Mouse (Mus musculus) forebrain, embryonic 13.5 days (tissue): ENCODE measurements at regions not wholly inside any gene's neighbourhood (a gene's known extent, or its start where the extent isn't known, plus 50 kb on each side); places are given as distances from the start of the nearest gene placed in this dataset.

Experiments used
- ATAC-seq: fragments of 200-750 bp; cut with Nextera tagmentation; 2 replicates; pipeline ENCODE4 v1.8.0; 2017
- H3K27ac ChIP-seq: fragments of 300-500 bp; sonication (generic); 2 replicates; pipeline ENCODE4 v1.5.1; 2015; ENCODE audit warnings: inconsistent platforms, mild to moderate bottlenecking, moderate library complexity
- H3K27me3 ChIP-seq: fragments of 300-500 bp; sonication (generic); 2 replicates; pipeline ENCODE4 v1.6.1; 2015; ENCODE audit warnings: mild to moderate bottlenecking, inconsistent platforms
- H3K36me3 ChIP-seq: fragments of 300-500 bp; sonication (generic); 2 replicates; pipeline ENCODE4 v1.6.1; 2015; ENCODE audit warnings: mild to moderate bottlenecking, inconsistent platforms; ENCODE audit not compliant: poor library complexity, severe bottlenecking
- H3K4me1 ChIP-seq: fragments of 300-500 bp; sonication (generic); 2 replicates; pipeline ENCODE4 v1.6.1; 2015; ENCODE audit warnings: inconsistent platforms
- H3K4me2 ChIP-seq: fragments of 300-500 bp; sonication (generic); 2 replicates; pipeline ENCODE4 v1.6.1; 2015; ENCODE audit warnings: inconsistent platforms, mild to moderate bottlenecking, moderate library complexity
- H3K4me3 ChIP-seq: fragments of 300-500 bp; sonication (generic); 2 replicates; pipeline ENCODE4 v1.5.1; 2015; ENCODE audit warnings: mild to moderate bottlenecking, inconsistent platforms
- H3K9ac ChIP-seq: fragments of 300-500 bp; sonication (generic); 2 replicates; pipeline ENCODE4 v1.6.1; 2015; ENCODE audit warnings: mild to moderate bottlenecking, inconsistent platforms
- H3K9me3 ChIP-seq: fragments of 300-500 bp; sonication (generic); replicated peaks from 2 replicates; pipeline ENCODE4 v1.6.1; 2016; ENCODE audit warnings: inconsistent platforms
- WGBS: fragments of 180-500 bp; shearing (Covaris S2); methylation state at CpG from one replicate; pipeline ENCODE4 v1.1.7; 2015; 5-methylcytosine and 5-hydroxymethylcytosine counted together

- Histone ChIP-seq H3K9ac (no peak overlapping the region), H3K4me2 (no peak overlapping the region), H3K36me3 (no peaks in the 10 kb centered on the region), H3K27ac (no peak overlapping the region), H3K9me3 (no peaks in the 10 kb centered on the region), H3K27me3 (no peaks in the 10 kb centered on the region), H3K4me3 (no peak overlapping the region), H3K4me1 (peaks cover 38% of the 10 kb centered on the region)
- ATAC-seq = no peak
- 84% methylated on average over 3 of the region's 3 CpGs for WGBS
These were observed 197.4 kb downstream of the Gadd45g start for GRCm38 (mm10) chr13:52043916-52044315.

DNA sequence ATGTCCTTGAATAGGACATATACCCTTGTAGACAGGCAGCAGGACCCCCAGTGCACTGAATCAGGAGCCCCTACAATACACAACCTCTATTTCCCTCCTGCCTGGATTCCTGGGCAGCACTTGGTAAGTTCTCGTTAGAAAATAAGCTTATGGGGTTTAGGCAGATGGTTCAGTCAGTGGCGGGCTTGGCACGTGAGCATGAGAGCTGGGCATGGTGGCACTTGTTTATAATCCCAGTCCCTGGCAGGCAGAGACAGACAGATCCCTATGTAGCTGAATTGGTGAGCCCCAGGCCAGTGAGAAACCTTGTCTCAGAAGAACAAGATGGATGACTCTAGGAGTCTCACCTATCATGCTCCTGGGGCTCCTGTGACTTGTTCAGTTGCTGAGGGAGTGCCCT is 198.9 kb downstream of the Gadd45g start:
- peak; percentile 22; the same call in 1 of the 2 replicates for ATAC-seq
- Histone ChIP-seq H3K36me3 (no peaks in the 10 kb centered on the region), H3K27me3 (no peaks in the 10 kb centered on the region), H3K9ac (no peak overlapping the region), H3K27ac (no peak overlapping the region), H3K4me3 (no peak overlapping the region), H3K4me2 (no peak overlapping the region), H3K4me1 (peaks cover 38% of the 10 kb centered on the region), H3K9me3 (no peaks in the 10 kb centered on the region)
- WGBS = 55% methylated on average over 3 of the region's 3 CpGs

GRCm38 (mm10) chr13:52046020-52046419 is 199.5 kb downstream of the Gadd45g start:
- no peaks in the 10 kb centered on the region for H3K9me3 ChIP-seq
- H3K4me2 ChIP-seq = no peak overlapping the region
- H3K4me3 ChIP-seq = no peak overlapping the region
- H3K27ac ChIP-seq = no peak overlapping the region
- H3K4me1 ChIP-seq = peaks cover 38% of the 10 kb centered on the region
- 0 out of 2 replicates have a peak, but pooled peaks have one; percentile 13 for ATAC-seq
- no peaks in the 10 kb centered on the region for H3K36me3 ChIP-seq
- 69% methylated on average over 5 of the region's 5 CpGs for WGBS
- no peaks in the 10 kb centered on the region for H3K27me3 ChIP-seq
- no peak overlapping the region for H3K9ac ChIP-seq

GRCm38 (mm10) chr13:52046700-52047099 is 200.2 kb downstream of the Gadd45g start:
- H3K4me2 ChIP-seq = no peak overlapping the region
- ATAC-seq = no peak; the same call in 1 of the 2 replicates
- no peak overlapping the region for H3K9ac ChIP-seq
- no peaks in the 10 kb centered on the region for H3K9me3 ChIP-seq
- H3K4me1 ChIP-seq = peaks cover 37% of the 10 kb centered on the region
- H3K4me3 ChIP-seq = no peak overlapping the region
- WGBS = 65% methylated on average over 11 of the region's 11 CpGs
- H3K27ac ChIP-seq = 0 out of 2 replicates have a peak overlapping the region, but pooled peaks have one; percentile 12
- H3K27me3 ChIP-seq = no peaks in the 10 kb centered on the region
- no peaks in the 10 kb centered on the region for H3K36me3 ChIP-seq

DNA sequence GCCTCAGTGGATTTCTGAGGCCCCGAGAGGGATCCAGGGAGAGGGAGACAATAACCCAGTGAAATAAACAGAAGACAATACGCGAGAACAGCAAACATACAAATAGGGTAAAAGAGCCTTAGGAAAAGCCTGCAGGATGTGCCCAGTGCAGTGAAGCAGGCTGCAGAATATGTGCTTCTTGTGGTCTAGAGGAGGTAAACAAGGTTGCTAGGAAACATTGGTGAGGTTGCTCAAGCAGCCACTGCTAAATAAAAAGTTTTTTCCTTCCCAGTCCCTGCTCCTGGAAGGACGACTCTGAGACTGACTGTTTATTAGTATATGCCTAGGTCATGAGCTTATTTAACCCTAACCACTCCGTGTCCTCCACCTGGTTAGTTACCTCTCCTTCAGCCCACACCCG is 201.5 kb downstream of the Gadd45g start:
- no peak for ATAC-seq
- Histone ChIP-seq H3K9me3 (no peaks in the 10 kb centered on the region), H3K27me3 (no peaks in the 10 kb centered on the region), H3K4me2 (no peak overlapping the region), H3K27ac (no peak overlapping the region), H3K9ac (no peak overlapping the region), H3K4me1 (peaks cover 29% of the 10 kb centered on the region), H3K4me3 (no peak overlapping the region), H3K36me3 (no peaks in the 10 kb centered on the region)
- WGBS = 73% methylated on average over 6 of the region's 6 CpGs

DNA sequence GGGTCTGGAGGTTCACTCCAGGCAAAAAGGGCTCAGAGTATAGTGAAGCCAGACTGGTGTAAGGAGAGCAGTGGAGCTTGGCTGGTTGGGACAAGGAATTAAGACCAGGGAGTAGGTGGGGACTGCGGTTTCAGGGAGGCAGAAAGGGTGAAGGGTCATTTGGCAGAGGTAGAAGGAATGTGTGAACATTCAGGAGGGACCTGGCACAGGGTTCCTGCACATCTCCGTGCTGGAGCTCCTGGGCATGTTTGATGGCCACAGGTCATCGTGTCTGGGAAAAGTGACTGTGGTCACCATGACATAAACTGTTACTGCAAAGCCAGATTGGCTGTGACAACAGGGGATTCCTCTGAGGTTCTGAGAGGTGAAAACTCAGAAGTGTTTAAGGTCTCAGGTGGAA is 202.3 kb downstream of the Gadd45g start:
- no peaks in the 10 kb centered on the region for H3K36me3 ChIP-seq
- WGBS = 90% methylated on average over 3 of the region's 3 CpGs
- H3K4me1 ChIP-seq = peaks cover 29% of the 10 kb centered on the region
- H3K4me3 ChIP-seq = no peak overlapping the region
- no peak overlapping the region for H3K9ac ChIP-seq
- no peak overlapping the region for H3K27ac ChIP-seq
- H3K9me3 ChIP-seq = no peaks in the 10 kb centered on the region
- ATAC-seq = no peak
- no peak overlapping the region for H3K4me2 ChIP-seq
- H3K27me3 ChIP-seq = no peaks in the 10 kb centered on the region

DNA sequence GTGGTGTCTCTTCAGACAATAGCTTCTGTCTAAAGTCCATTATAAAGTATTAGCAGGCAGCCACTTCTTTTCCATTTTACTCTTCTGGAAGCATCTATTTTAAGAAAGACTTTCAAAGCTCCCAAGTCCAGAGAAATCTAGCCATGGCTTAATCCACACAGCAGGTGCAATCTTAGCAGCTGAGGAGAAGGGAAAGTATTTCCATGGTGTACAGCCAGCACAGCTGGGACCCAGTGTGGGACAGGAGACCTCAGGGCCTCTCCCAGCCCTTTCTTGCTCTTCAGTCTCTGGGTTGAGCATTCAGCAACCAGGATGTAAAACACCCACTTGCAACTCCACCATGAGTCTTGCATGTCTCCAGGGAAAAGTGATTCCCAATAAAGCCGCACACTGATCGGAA is 202.8 kb downstream of the Gadd45g start:
- Histone ChIP-seq H3K27me3 (no peaks in the 10 kb centered on the region), H3K4me1 (peaks cover 29% of the 10 kb centered on the region), H3K4me2 (no peak overlapping the region), H3K27ac (no peak overlapping the region), H3K36me3 (no peaks in the 10 kb centered on the region), H3K9ac (no peak overlapping the region), H3K9me3 (no peaks in the 10 kb centered on the region), H3K4me3 (no peak overlapping the region)
- no peak for ATAC-seq
- WGBS = 100% methylated on average over 2 of the region's 2 CpGs

DNA sequence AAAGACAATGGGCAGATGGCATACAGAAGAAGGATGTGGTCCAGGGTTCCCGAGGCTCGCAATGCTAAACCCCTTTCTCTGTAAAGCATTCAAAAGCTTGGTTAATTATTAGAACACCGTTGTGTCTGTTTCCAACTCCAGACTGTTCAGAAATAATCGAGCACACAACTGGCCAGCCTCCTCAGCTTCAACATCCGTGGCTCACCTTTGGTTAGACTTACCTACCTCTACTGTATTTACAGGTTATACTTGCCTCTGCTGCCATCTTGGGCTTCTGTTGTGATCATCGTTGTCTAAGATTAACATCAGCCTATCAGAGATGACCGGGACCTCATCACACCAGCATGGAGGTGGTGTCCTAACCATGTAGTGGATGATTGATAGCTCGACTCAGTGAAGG is 209.3 kb downstream of the Gadd45g start:
- no peak overlapping the region for H3K4me3 ChIP-seq
- 92% methylated on average over 8 of the region's 8 CpGs for WGBS
- no peaks in the 10 kb centered on the region for H3K27me3 ChIP-seq
- H3K27ac ChIP-seq = no peak overlapping the region
- no peak overlapping the region for H3K4me2 ChIP-seq
- ATAC-seq = no peak
- H3K4me1 ChIP-seq = no peaks in the 10 kb centered on the region
- no peaks in the 10 kb centered on the region for H3K9me3 ChIP-seq
- H3K9ac ChIP-seq = no peak overlapping the region
- no peaks in the 10 kb centered on the region for H3K36me3 ChIP-seq

DNA sequence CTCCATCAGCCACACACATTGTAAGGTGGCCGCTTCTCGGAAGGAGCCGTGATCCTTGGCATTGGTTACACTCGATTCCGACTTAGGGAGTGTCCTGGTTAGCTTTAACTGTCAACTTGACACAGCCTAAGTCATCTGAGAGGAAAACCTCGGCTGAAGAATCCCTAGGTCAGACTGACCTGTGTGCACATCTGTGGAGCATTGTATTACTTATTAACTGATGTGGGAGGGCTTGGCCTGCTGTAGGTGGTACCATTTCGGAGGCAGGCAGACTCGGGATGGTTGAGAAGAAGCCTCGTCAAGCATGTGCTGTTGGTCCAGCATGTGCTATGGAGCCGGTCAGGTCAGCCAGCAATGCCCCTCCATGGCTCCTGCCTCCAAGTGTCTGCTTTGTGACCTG is 211.0 kb downstream of the Gadd45g start:
- Histone ChIP-seq H3K4me2 (no peak overlapping the region), H3K9ac (no peak overlapping the region), H3K36me3 (no peaks in the 10 kb centered on the region), H3K4me1 (no peaks in the 10 kb centered on the region), H3K27me3 (no peaks in the 10 kb centered on the region), H3K4me3 (no peak overlapping the region), H3K27ac (no peak overlapping the region), H3K9me3 (no peaks in the 10 kb centered on the region)
- 89% methylated on average over 10 of the region's 10 CpGs for WGBS
- ATAC-seq = no peak

- Histone ChIP-seq H3K27me3 (no peaks in the 10 kb centered on the region), H3K4me2 (no peak overlapping the region), H3K4me3 (no peak overlapping the region), H3K9me3 (no peaks in the 10 kb centered on the region), H3K27ac (no peak overlapping the region), H3K36me3 (no peaks in the 10 kb centered on the region), H3K4me1 (no peaks in the 10 kb centered on the region), H3K9ac (no peak overlapping the region)
- WGBS = 92% methylated on average over 22 of the region's 22 CpGs
- no peak for ATAC-seq
These were observed 213.4 kb downstream of the Gadd45g start for GRCm38 (mm10) chr13:52059756-52060417.

DNA sequence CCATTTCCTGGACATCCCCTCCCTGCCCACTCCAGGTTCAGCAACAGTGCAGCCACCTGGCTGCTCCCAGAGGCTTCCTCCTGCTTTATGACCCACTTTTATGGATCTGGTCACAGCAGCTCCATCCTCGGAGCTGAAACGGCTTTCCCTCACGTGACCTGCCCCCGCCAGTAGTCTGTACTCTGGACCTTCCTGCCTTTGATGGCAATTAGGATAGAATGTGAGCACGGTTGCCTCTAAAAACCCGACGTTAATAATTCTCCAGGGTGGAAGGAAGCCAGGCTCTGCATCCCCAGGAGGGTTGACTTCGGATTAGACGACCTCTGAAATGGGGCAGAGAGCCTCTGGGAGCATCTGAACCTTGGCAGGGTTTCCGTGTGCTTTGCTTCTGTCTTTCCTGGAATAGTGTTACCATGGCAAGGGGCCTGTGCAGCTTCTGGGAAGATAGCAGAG is 214.0 kb downstream of the Gadd45g start:
- Histone ChIP-seq H3K4me1 (no peaks in the 10 kb centered on the region), H3K27me3 (no peaks in the 10 kb centered on the region), H3K9ac (no peak overlapping the region), H3K4me3 (no peak overlapping the region), H3K27ac (no peak overlapping the region), H3K36me3 (no peaks in the 10 kb centered on the region), H3K4me2 (no peak overlapping the region), H3K9me3 (no peaks in the 10 kb centered on the region)
- 78% methylated on average over 10 of the region's 10 CpGs for WGBS
- ATAC-seq = no peak

DNA sequence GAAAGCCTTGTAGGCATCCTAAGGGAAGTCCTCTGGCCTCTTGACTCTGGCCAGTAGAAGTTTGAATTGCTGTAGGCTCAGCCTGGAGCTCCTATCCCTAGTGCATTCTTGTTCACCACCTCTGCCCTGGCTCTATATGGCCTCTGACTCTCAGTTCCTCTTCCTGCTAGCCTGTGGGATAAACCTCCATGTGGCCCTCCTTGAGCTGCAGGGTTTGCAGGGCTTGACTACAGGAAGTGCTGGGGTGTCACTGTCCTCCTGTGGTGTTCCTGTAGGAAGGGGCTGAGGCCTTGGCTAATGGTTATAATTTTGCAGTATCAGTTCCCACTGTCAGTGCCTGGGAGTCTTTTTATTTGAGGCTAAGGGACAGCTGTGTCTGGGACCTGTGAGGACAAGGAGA is 215.0 kb downstream of the Gadd45g start:
- Histone ChIP-seq H3K9me3 (no peaks in the 10 kb centered on the region), H3K27ac (no peak overlapping the region), H3K4me1 (no peaks in the 10 kb centered on the region), H3K4me2 (no peak overlapping the region), H3K36me3 (no peaks in the 10 kb centered on the region), H3K9ac (no peak overlapping the region), H3K4me3 (no peak overlapping the region), H3K27me3 (no peaks in the 10 kb centered on the region)
- ATAC-seq = no peak

- Histone ChIP-seq H3K27ac (no peak overlapping the region), H3K4me3 (no peak overlapping the region), H3K9ac (no peak overlapping the region), H3K36me3 (no peaks in the 10 kb centered on the region), H3K4me2 (no peak overlapping the region), H3K4me1 (no peaks in the 10 kb centered on the region), H3K27me3 (no peaks in the 10 kb centered on the region), H3K9me3 (no peaks in the 10 kb centered on the region)
- WGBS = 87% methylated on average over 4 of the region's 4 CpGs
- ATAC-seq = no peak
These were observed 215.4 kb downstream of the Gadd45g start for GRCm38 (mm10) chr13:52061881-52062280.
